Mouse (Mus musculus) stomach, embryonic 14.5 days (tissue): ENCODE results near the gene Phactr3. TPM values are rescaled to one million over a fixed set of nuclear protein-coding genes. Genes with fewer than 3 reads are reported as not detected.
"Not testable (repeated sequence)": the region's sequence is repeated elsewhere in the genome, so short reads cannot be mapped to it uniquely, and the experiment has no call there.

ENCODE experiments used
- ATAC-seq: fragments of 200-750 bp; cut with Nextera tagmentation; 2 replicates; pipeline ENCODE4 v1.8.0; 2017; ENCODE audit warnings: low read depth, moderate TSS enrichment; ENCODE audit not compliant: insufficient number of reproducible peaks, insufficient read depth, low FRiP score
- H3K27ac ChIP-seq: fragments of 300-500 bp; sonication (generic); 2 replicates; pipeline ENCODE4 v1.5.1; 2014; ENCODE audit warnings: mild to moderate bottlenecking, low read length, moderate library complexity, mixed read lengths
- H3K27me3 ChIP-seq: fragments of 300-500 bp; sonication (generic); 2 replicates; pipeline ENCODE4 v1.6.1; 2014; ENCODE audit warnings: low read length, control low read depth, mixed read lengths; ENCODE audit not compliant: control insufficient read depth, insufficient read depth
- H3K36me3 ChIP-seq: fragments of 300-500 bp; sonication (generic); 2 replicates; pipeline ENCODE4 v1.6.1; 2014; ENCODE audit warnings: mild to moderate bottlenecking, control low read depth, low read length, moderate library complexity, mixed read lengths; ENCODE audit not compliant: control insufficient read depth, insufficient read depth
- H3K4me1 ChIP-seq: fragments of 300-500 bp; sonication (generic); 2 replicates; pipeline ENCODE4 v1.6.1; 2014; ENCODE audit warnings: low read length, control low read depth, mixed read lengths; ENCODE audit not compliant: control insufficient read depth, insufficient read depth
- H3K4me2 ChIP-seq: fragments of 300-500 bp; sonication (generic); replicated peaks from 2 replicates; pipeline ENCODE4 v1.6.1; 2014; ENCODE audit warnings: low read depth, low read length, control low read depth
- H3K4me3 ChIP-seq: fragments of 300-500 bp; sonication (generic); 2 replicates; pipeline ENCODE4 v1.5.1; 2014; ENCODE audit warnings: low read depth, low read length, control low read depth
- H3K9ac ChIP-seq: fragments of 300-500 bp; sonication (generic); replicated peaks from 2 replicates; pipeline ENCODE4 v1.6.1; 2014; ENCODE audit warnings: low read depth, mild to moderate bottlenecking, control low read depth, low read length, moderate library complexity, mixed read lengths
- H3K9me3 ChIP-seq: fragments of 300-500 bp; sonication (generic); 2 replicates; pipeline ENCODE4 v1.6.1; 2016; ENCODE audit warnings: low read depth, low read length, control low read depth; ENCODE audit not compliant: control insufficient read depth
- WGBS: fragments of 180-500 bp; shearing (Covaris S2); extraction: QIAGEN DNeasy Blood & Tissue Kit; methylation state at CpG from one replicate; pipeline ENCODE4 v1.1.7; 2014; 5-methylcytosine and 5-hydroxymethylcytosine counted together
- polyA plus RNA-seq: library from polyadenylated mRNA; unstranded; fragments of >200 nt; fragmentation: Nextera tagmentation; extraction: Ambion mirVana; gene quantifications from 2 replicates; pipeline ENCODE4 v1.2.1, GENCODE M21; 2014

Gene Phactr3
- polyA plus RNA-seq, 1 experiment from 2014 or later: 4.6 TPM

DNA sequence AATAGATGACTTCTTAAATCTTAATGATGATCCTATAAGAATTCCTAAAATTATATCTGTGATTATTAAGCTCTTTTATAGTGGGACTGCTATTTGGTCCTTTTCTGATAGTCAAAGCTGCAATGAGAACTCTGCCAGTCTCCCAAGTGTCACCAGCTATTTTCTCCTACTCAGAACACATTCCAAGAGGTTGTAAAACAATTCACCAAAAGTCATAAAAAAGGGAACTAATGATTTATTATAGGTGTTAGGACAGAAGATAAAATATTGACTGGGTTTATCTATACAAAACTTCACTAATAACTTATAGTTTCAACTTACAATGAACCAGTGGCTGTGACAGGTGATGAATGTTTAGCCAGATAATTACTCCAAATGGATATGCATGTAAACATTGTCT is 223.3 kb downstream of the Phactr3 start:
- H3K36me3 ChIP-seq, H3K4me3 ChIP-seq, H3K9ac ChIP-seq, H3K4me2 ChIP-seq, H3K27ac ChIP-seq, H3K9me3 ChIP-seq, H3K27me3 ChIP-seq, H3K4me1 ChIP-seq, ATAC-seq: not testable (repeated sequence)

- ATAC-seq: no peak
- 67% methylated on average over 4 of the region's 4 CpGs for WGBS
- Histone ChIP-seq H3K27ac (no peak overlapping the region), H3K36me3 (no peaks in the 10 kb centered on the region), H3K4me1 (no peaks in the 10 kb centered on the region), H3K9me3 (no peaks in the 10 kb centered on the region), H3K9ac (no peak overlapping the region), H3K27me3 (no peaks in the 10 kb centered on the region), H3K4me2 (no peak overlapping the region), H3K4me3 (no peak overlapping the region)
Observed at GRCm38 (mm10) chr2:178342597-178342996, 223.8 kb downstream of the Phactr3 start.

Other genes with a start within 250 kb of the Phactr3 start
- gene Gm14327, start 221.9 kb upstream of the Phactr3 start, polyA plus RNA-seq: 4.5 and 6.1 TPM in 2 replicates
- gene Zfp972, start 193.4 kb upstream of the Phactr3 start, polyA plus RNA-seq: 0.98 and 2.6 TPM in 2 replicates
- gene Gm14326, start 161.7 kb upstream of the Phactr3 start, polyA plus RNA-seq: 24.6 and 29.1 TPM in 2 replicates
- gene Zfp971, start 95.7 kb upstream of the Phactr3 start, polyA plus RNA-seq: 18.4 and 18.7 TPM in 2 replicates
- 18.9 and 21.1 TPM in 2 replicates for gene Zfp931, start 40.5 kb upstream of the Phactr3 start, polyA plus RNA-seq